Mouse (Mus musculus): ENCODE data around the gene Kdm3a.
A peak's percentile ranks its signal among the peaks of the same experiment; 100 is the strongest.

Gene Kdm3a

GRCm38 (mm10) chr6:71632829-71633662, at the start of gene Kdm3a:
Kdm3a (minus strand) TSS chr6:71632990.
- DNase-seq = peak; percentile 99

- no peak for DNase-seq
Measured at GRCm38 (mm10) chr6:71678891-71679290, 46.1 kb upstream of the Kdm3a start.

- DNase-seq = peak; percentile 42 to 46
Measured at GRCm38 (mm10) chr6:71673166-71673565, 40.4 kb upstream of the Kdm3a start.

DNA sequence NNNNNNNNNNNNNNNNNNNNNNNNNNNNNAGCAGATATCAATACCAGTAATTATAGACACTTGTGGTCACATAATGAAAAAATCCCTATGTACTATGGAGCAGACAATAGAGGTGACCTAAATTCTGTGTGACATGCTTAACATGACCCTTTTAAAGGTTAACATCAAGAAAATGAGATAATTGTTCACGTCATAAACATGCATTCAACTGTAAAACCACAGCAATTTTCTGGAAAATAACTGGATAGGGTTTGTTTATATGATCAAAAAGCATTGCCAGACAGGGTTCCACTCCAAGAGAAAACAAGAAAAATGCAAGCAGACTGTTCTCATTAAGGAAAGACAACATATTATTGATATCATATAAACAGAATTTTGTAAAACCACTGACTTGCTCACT, 31.7 kb upstream of the Kdm3a start:
- DNase-seq = no peak

- no peak for DNase-seq
Measured at GRCm38 (mm10) chr6:71658290-71658689, 25.5 kb upstream of the Kdm3a start.

GRCm38 (mm10) chr6:71655835-71656234, 23.0 kb upstream of the Kdm3a start:
- DNase-seq = no peak

- no peak for DNase-seq
Measured at GRCm38 (mm10) chr6:71651868-71652267, 19.1 kb upstream of the Kdm3a start.

- no peak for DNase-seq
Measured at GRCm38 (mm10) chr6:71632486-71632828, 333 bp downstream of the Kdm3a start.

DNA sequence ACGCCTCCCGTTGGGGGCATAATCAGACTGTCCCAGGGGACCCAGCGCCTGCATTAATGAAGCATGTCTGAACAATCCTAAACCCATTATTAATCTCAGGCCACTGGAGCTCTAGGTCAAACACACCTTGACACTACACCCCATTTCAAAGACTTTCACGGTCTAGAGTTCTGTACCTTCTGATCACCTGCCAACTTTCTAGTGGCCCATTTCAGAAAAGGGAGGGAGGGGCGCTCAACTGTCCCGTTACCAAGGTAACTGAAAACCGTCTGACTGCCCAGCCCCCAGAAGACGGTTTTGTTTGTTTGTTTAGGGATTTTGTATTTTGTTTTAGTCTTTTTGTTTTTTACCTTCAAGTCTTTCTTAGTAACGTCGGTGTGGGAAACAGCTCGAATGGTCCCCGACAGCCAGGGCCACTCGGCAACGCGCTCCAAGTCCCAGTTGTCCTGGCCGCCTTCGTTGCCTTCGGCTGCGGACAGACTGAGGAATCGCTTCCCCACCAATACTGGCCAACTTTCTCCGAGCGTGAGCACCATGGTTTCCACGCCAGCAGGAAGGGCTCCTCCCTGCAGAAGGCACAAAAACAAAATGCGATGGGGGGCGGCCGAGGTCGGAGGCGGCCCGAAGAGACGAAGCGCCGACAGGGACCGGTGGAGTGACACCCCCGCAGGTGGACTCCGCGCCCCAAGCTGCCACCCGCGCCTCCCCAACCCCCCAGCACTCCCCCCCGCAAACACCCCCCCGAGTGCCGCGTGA, 906 bp downstream of the Kdm3a start:
- DNase-seq = peak in 1 of 2 experiments; percentile 66

- DNase-seq = no peak
Measured at GRCm38 (mm10) chr6:71631196-71631595, 1.6 kb downstream of the Kdm3a start.

DNA sequence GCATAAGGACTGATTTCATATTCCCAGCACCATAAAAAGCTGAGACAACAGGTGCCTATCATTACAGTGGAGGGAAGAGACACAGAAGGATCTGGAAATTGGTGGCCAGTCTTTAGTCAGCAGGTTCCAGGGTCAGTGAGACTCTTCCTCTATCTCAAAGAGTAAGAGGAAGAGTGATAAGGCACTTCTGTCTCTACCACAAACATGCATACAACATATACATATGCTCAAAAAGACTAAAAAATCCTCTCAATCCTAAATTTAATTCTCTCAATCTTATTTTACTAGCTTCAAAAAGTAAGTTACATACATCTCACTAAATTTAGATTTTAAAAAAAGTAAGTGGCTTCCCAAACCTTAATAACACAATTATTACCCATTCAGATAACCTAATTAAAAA, 5.5 kb downstream of the Kdm3a start:
- no peak for DNase-seq

- DNase-seq = no peak
Measured at GRCm38 (mm10) chr6:71625984-71626383, 6.8 kb downstream of the Kdm3a start.

GRCm38 (mm10) chr6:71624723-71625122, 8.1 kb downstream of the Kdm3a start:
- DNase-seq = no peak

DNA sequence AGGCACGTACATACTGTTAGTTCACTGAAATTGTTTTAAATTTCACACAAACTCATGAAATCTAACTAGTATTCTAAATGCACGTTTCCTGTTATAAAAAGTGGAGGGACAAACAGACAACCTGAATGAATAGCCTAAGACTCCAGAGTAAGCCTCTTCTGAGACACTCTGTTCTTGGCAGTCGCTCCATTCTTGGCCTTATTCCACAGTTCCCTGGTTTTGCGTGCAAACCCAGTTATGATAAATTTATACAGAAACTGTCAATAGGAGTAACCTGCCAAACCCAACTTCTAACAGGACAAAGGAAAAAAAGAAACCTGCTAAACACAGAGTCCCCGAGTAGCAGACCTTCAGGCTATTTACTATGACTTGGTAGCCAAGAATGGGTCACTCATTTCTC, 10.8 kb downstream of the Kdm3a start:
- no peak for DNase-seq

DNA sequence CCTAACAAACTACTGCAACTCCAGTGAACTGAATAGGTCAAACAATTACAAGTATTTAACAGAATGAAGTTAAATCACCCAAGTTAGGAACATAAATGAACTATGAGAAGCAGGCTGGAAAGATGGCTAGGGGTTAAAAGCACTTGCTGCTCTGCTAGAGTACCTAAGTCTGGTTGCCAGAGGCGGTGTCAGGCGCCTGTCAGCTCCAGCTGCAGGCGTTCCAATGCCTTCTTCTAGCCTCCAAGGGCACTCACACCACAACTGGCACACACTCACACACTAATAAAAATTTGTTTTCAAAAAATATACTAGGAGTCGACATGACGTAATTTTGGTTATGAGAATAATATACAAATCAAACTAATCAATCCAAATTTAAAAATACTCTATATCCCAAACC, 11.2 kb downstream of the Kdm3a start:
- DNase-seq = no peak

DNA sequence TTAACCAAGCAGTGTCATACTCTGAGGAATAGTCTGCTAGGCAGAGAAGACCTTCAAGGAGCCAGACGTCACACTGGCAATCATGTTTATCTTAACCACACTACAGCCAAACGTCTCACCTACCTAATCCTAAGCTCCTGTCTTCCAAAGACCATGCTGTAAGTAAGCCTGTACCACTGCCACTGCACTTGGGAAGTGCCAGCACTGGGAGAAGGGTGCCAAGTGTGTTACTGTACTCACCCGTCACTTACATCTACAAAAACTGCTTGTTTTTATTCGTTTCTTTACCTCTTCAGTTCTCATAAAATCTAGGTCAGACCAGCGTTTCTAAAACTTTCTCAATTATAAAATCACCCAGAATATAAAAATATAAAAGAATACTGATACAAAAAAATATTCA, 15.8 kb downstream of the Kdm3a start:
- no peak for DNase-seq

DNA sequence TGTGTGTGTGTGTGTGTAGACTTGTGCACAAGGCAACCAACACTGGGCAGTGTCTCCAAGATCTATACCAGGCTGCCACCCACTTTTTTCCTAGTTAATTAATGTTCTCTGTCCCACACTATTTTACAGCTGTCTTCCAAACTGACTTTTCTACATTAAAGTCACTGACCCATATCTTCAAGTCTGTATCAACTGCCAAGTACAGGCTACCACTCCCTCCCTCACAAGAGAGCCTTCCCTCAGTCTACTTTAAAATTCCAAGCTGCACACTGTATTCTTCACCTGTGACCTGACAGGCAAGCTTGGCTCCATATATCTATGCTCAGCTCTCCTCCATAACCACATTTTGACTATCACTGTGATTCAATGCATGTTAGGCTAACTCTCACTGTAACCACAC, 19.6 kb downstream of the Kdm3a start:
- DNase-seq = no peak

GRCm38 (mm10) chr6:71609968-71610367, 22.8 kb downstream of the Kdm3a start:
- no peak for DNase-seq

GRCm38 (mm10) chr6:71608994-71609393, 23.8 kb downstream of the Kdm3a start:
- DNase-seq = no peak

GRCm38 (mm10) chr6:71607756-71608155, 25.0 kb downstream of the Kdm3a start:
- no peak for DNase-seq

DNA sequence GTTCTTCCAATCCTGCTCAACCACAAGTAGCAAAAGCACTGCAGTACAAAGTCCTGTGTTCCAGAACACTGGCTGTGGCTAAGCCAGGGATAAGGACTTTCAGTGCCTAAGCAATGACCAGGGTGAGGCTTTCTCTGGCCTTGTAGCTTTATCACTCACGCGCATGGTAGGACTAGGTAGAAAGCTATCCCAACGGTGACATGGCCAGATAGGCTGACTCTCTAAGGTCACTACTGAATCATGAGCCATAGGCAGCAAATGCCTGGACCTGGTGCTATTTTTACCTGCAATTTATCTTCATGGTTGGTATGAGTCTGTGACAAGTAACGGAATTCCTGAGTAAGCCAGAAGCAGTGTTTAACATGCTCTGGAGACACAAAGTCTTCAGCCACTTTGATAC, 42.6 kb downstream of the Kdm3a start:
- no peak for DNase-seq

- DNase-seq = no peak
Measured at GRCm38 (mm10) chr6:71589401-71589800, 43.4 kb downstream of the Kdm3a start.

GRCm38 (mm10) chr6:71583198-71583597, 49.6 kb downstream of the Kdm3a start:
- no peak for DNase-seq

DNA sequence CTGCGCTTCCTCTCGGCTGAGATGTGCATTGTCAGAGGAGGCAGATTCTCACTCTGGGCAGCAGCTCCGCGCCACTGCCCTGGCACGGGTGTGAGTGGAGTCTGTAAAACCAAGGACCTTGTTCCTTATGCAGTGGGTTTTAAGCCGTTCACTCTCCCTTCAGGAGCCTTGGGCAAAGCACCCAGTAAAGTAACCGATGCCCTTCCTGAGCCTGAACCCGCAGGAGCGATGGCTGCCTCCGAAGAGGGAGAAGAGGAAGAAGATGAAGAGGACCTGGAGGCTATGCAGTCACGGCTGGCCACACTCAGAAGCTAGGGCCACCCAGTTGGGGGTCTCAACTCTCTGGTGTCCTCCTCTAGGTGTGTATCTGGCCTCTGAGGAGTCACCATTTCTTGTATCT, 53.3 kb downstream of the Kdm3a start:
- DNase-seq = no peak
